Comparison of ENCODE assay signal across 24 mouse cellular contexts in genomic region chr17:66877582-66877981, GRCm38 (mm10).
DNase-seq lines count a peak whose midpoint lies in the region; ATAC-seq and TF ChIP-seq lines count a peak whose summit lies in the region.
"Had no signal": no experiment of that assay in that cellular context is flagged by ENCODE, and none has a peak within 500 bp of the region (broad histone marks: within the 10 kb centered on the region; RNA-seq: fewer than 3 reads in every experiment).

No protein-coding gene starts in this region.

- TF ChIP-seq POLR2A in kidney, adult 2 months (IDR thresholded peaks at IDR 0.05; ENCODE audit: low read depth, low read length) = no peak

- no peaks in the 10 kb centered on the region for H3K9me3 ChIP-seq in lung, embryonic 14.5 days (ENCODE audit: low read depth, low read length)
- H3K9me3 ChIP-seq in hindbrain, embryonic 14.5 days (ENCODE audit: control insufficient read depth, low read length) = no peaks in the 10 kb centered on the region
- H3K9me3 ChIP-seq: embryonic facial prominence, embryonic 12.5 days; forebrain, embryonic 13.5 days; heart, embryonic 10.5 days; intestine, embryonic 15.5 days; limb, embryonic 13.5 days; liver, embryonic 12.5 days; neural tube, embryonic 13.5 days had no signal

- no peak for TF ChIP-seq CTCF in lung, embryonic 14.5 days (IDR thresholded peaks at IDR 0.05; ENCODE audit: low read depth)
- no peak for TF ChIP-seq CTCF in kidney, adult 2 months (conservative IDR thresholded peaks at IDR 0.05; ENCODE audit: insufficient read depth, insufficient read length, low read depth, low read length)

- H3K4me3 ChIP-seq in lung, embryonic 14.5 days (ENCODE audit: low read depth, low read length) = no peak overlapping the region
- no peak overlapping the region for H3K4me3 ChIP-seq in kidney, adult 2 months (ENCODE audit: insufficient read depth, low read depth, low read length)
- H3K4me3 ChIP-seq in hindbrain, embryonic 14.5 days (replicated peaks; ENCODE audit: low read length) = no peak overlapping the region
- H3K4me3 ChIP-seq: embryonic facial prominence, embryonic 12.5 days; erythroblast, embryonic 14.5 days; forebrain, embryonic 13.5 days; gastrocnemius, adult 2 months; heart, embryonic 10.5 days; intestine, embryonic 15.5 days; layer of hippocampus, adult 2 months; limb, embryonic 13.5 days; liver, embryonic 12.5 days; myocyte; neural tube, embryonic 13.5 days had no signal

- no peaks in the 10 kb centered on the region for H3K4me1 ChIP-seq in lung, embryonic 14.5 days (ENCODE audit: insufficient read depth)
- no peaks in the 10 kb centered on the region for H3K4me1 ChIP-seq in kidney, adult 2 months (ENCODE audit: control insufficient read depth, insufficient read depth, low read length)
- peaks cover 9% of the 10 kb centered on the region; the same call in 1 of the 2 replicates for H3K4me1 ChIP-seq in hindbrain, embryonic 14.5 days (replicated peaks; ENCODE audit: control insufficient read depth, insufficient read depth, low read length)
- H3K4me1 ChIP-seq: intestine, embryonic 15.5 days; liver, embryonic 12.5 days had no signal

- peak; percentile 56; the same call in 1 of the 2 replicates for ATAC-seq in lung, embryonic 14.5 days (ENCODE audit: insufficient read depth)
- no peak for ATAC-seq in hindbrain, embryonic 14.5 days (ENCODE audit: low FRiP score)
- ATAC-seq: forebrain, embryonic 13.5 days; hindbrain, embryonic 16.5 days; intestine, embryonic 15.5 days; liver, embryonic 12.5 days; midbrain, embryonic 16.5 days had no signal

- peak; percentile 6 for DNase-seq in adrenal gland, postnatal 14 days
- DNase-seq in adrenal gland, postnatal 25 days = no peak
- peak; percentile 70 for DNase-seq in lung, embryonic 14.5 days
- no peak for DNase-seq in lung, adult 18-20 months
- peak; percentile 43 for DNase-seq in kidney, adult 2 months
- peak; percentile 40 to 50 for DNase-seq in kidney, postnatal 25 days
- no peak for DNase-seq in hindbrain, embryonic 14.5 days (ENCODE audit: low spot score)
- no peak for DNase-seq in gastrocnemius, postnatal 25 days
- DNase-seq: adrenal gland, postnatal 10 days; cerebellum, postnatal 10 days; gastrocnemius, adult 2 months; retina, postnatal 1 day had no signal

- H3K4me2 ChIP-seq in lung, embryonic 14.5 days = no peak overlapping the region
- no peak overlapping the region for H3K4me2 ChIP-seq in hindbrain, embryonic 14.5 days (replicated peaks)
- H3K4me2 ChIP-seq: embryonic facial prominence, embryonic 12.5 days; forebrain, embryonic 13.5 days; intestine, embryonic 15.5 days; limb, embryonic 13.5 days; liver, embryonic 12.5 days; neural tube, embryonic 13.5 days had no signal

- H3K27ac ChIP-seq in lung, embryonic 14.5 days (ENCODE audit: low read depth) = no peak overlapping the region
- H3K27ac ChIP-seq in kidney, adult 2 months (ENCODE audit: insufficient read depth, low read depth, low read length) = no peak overlapping the region
- no peak overlapping the region for H3K27ac ChIP-seq in hindbrain, embryonic 14.5 days
- H3K27ac ChIP-seq: embryonic facial prominence, embryonic 12.5 days; forebrain, embryonic 13.5 days; gastrocnemius, adult 2 months; heart, embryonic 10.5 days; intestine, embryonic 15.5 days; layer of hippocampus, adult 2 months; limb, embryonic 13.5 days; liver, embryonic 12.5 days; neural tube, embryonic 13.5 days had no signal

- H3K27me3 ChIP-seq in lung, embryonic 14.5 days (ENCODE audit: insufficient read depth, low read length) = no peaks in the 10 kb centered on the region
- H3K27me3 ChIP-seq in kidney, adult 2 months (replicated peaks; ENCODE audit: control insufficient read depth, insufficient read depth, low read length) = no peaks in the 10 kb centered on the region
- H3K27me3 ChIP-seq in hindbrain, embryonic 14.5 days (ENCODE audit: control insufficient read depth, insufficient read depth, low read length) = no peaks in the 10 kb centered on the region
- H3K27me3 ChIP-seq: embryonic facial prominence, embryonic 12.5 days; forebrain, embryonic 13.5 days; intestine, embryonic 15.5 days; limb, embryonic 13.5 days; liver, embryonic 12.5 days; neural tube, embryonic 13.5 days had no signal

- no peak overlapping the region for H3K9ac ChIP-seq in lung, embryonic 14.5 days
- no peak overlapping the region for H3K9ac ChIP-seq in hindbrain, embryonic 14.5 days
- H3K9ac ChIP-seq: embryonic facial prominence, embryonic 12.5 days; forebrain, embryonic 13.5 days; intestine, embryonic 15.5 days; limb, embryonic 13.5 days; liver, embryonic 12.5 days; neural tube, embryonic 13.5 days had no signal

- 34% methylated on average over 6 of the region's 6 CpGs for WGBS in lung, embryonic 14.5 days
- WGBS in kidney, adult 2 months = 49% methylated on average over 6 of the region's 6 CpGs
- WGBS in hindbrain, embryonic 14.5 days = 60% methylated on average over 6 of the region's 6 CpGs

- H3K36me3 ChIP-seq in lung, embryonic 14.5 days (ENCODE audit: insufficient read depth) = no peaks in the 10 kb centered on the region
- no peaks in the 10 kb centered on the region for H3K36me3 ChIP-seq in kidney, adult 2 months (ENCODE audit: control insufficient read depth, insufficient read depth, low read length)
- no peaks in the 10 kb centered on the region for H3K36me3 ChIP-seq in hindbrain, embryonic 14.5 days (replicated peaks; ENCODE audit: control insufficient read depth, insufficient read depth)
- H3K36me3 ChIP-seq: embryonic facial prominence, embryonic 12.5 days; heart, embryonic 10.5 days; intestine, embryonic 15.5 days; limb, embryonic 13.5 days; liver, embryonic 12.5 days; neural tube, embryonic 13.5 days had no signal

Comparison
In these comparisons a context has a peak if more than half of its experiments do, and no peak if none do; other contexts are left out.
1. DNase-seq: peak in adrenal gland, postnatal 14 days (single experiment), lung, embryonic 14.5 days (single experiment), kidney, adult 2 months (single experiment) and kidney, postnatal 25 days (2 of 2); none in adrenal gland, postnatal 25 days (single experiment), lung, adult 18-20 months (0 of 2), hindbrain, embryonic 14.5 days (single experiment) and gastrocnemius, postnatal 25 days (single experiment).